In the genomic region with DNA sequence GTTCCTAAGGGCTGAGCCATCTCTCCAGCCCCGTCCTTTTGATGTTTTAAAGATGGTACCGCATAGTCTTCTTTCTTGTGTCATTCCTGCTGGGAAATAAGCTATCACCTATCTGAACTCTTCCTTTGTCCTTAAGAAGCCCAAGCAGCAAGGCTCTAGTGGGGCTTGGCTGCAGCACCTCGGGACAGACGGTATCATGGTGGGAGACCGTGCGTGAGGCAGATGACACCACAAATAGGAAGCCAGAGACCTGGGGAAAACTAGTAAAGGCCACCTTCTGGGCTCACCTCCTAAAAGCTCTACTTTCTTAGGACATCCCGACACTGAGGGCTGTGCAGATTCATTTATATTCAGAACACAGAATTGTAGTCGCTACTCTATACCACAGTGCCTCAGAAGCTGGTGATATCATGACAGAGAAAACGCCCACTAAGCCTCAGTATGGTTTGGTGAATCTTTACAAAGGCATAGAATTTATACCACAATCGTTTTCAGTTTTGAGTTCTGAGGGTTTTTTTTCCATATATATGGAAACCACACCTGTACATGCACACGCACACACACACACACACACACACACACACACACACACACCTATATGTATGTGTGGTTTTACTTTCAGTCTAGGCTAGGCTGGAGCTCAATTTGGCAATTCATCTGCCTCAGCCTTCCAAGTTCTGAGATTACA, we compare ENCODE assay signal across 18 mouse cellular contexts. TPM values are rescaled to one million over a fixed set of nuclear protein-coding genes. Genes with fewer than 3 reads are reported as not detected.
DNase-seq lines count a peak whose midpoint lies in the region; ATAC-seq lines count a peak whose summit lies in the region.
"Had no signal": no experiment of that assay in that cellular context is flagged by ENCODE, and none has a peak within 500 bp of the region (broad histone marks: within the 10 kb centered on the region; RNA-seq: fewer than 3 reads in every experiment).

No protein-coding gene starts in this region.

- ATAC-seq in megakaryocyte, adult 5-6 weeks (ENCODE audit: poor library complexity, severe bottlenecking), result no peak
- no peak for ATAC-seq in frontal cortex, adult (ENCODE audit: low TSS enrichment)
- ATAC-seq: intestine, postnatal 0 days had no signal

- peak; percentile 31 for DNase-seq in thymus, postnatal 0 days (ENCODE audit: low spot score)
- no peak for DNase-seq in thymus, adult 18-20 months
- DNase-seq in cerebellum, adult 11-12 months, result peak; percentile 85
- DNase-seq in cerebellum, postnatal 14 days, result peak; percentile 71 to 86
- no peak for DNase-seq in adrenal gland, postnatal 25 days
- DNase-seq: adrenal gland, postnatal 14 days; gastrocnemius, adult 2 months; liver, embryonic 13.5 days; lung, embryonic 14.5 days; lung, postnatal 36 days; right cerebral cortex, postnatal 4 days had no signal

RNA-seq across cellular contexts. Expression of gene Il10ra, which starts 22.7 kb away (rescaled TPM):
- 6.0 and 6.6 TPM in 2 replicates for polyA plus RNA-seq in thymus, postnatal 0 days (2015; fragmentation: Nextera tagmentation; extraction: Ambion mirVana)
- total RNA-seq in adrenal gland, postnatal 25 days (2021), result 1.6 and 1.9 TPM in 2 replicates
- 33.9 and 37.2 TPM in 2 replicates for total RNA-seq in megakaryocyte, adult 5-6 weeks (2015)
- 68.7 and 77.1 TPM in 2 replicates for total RNA-seq in megakaryocyte, adult 5-6 weeks (2017)

RNA-seq across cellular contexts. Expression of gene Tmprss13, which starts 27.3 kb away (rescaled TPM):
- 0.18 and 0.33 TPM in 2 replicates for polyA plus RNA-seq in thymus, postnatal 0 days (2015; fragmentation: Nextera tagmentation; extraction: Ambion mirVana)
- 0.12 TPM in 1 of 2 replicates, not detected in the other for total RNA-seq in adrenal gland, postnatal 25 days (2021)
- total RNA-seq in megakaryocyte, adult 5-6 weeks (2015), result not detected in 2 replicates
- total RNA-seq in megakaryocyte, adult 5-6 weeks (2017), result 0.15 TPM in 1 of 2 replicates, not detected in the other
- total RNA-seq: layer of hippocampus, postnatal 10 days had no signal
- polyA plus RNA-seq: hindbrain, embryonic 13.5 days; large intestine, adult 2 months; liver, embryonic 13.5 days; midbrain, postnatal 0 days had no signal

Comparison
In these comparisons a context has a peak if more than half of its experiments do, and no peak if none do; other contexts are left out.
1. DNase-seq: peak in thymus, postnatal 0 days (single experiment), cerebellum, adult 11-12 months (single experiment) and cerebellum, postnatal 14 days (2 of 2); none in thymus, adult 18-20 months (0 of 2) and adrenal gland, postnatal 25 days (single experiment).
2. RNA of gene Il10ra, which starts 22.7 kb away (total RNA-seq): 33.9 to 77.1 TPM in megakaryocyte, adult 5-6 weeks; 1.6 to 1.9 TPM in adrenal gland, postnatal 25 days; every median in the first group is over 10 times any median in the second.